Mouse (Mus musculus) telencephalon, adult 2 months (tissue): ENCODE results near the gene Phlda3.

ENCODE experiments used
- DNase-seq: peaks from one replicate; pipeline ENCODE4 v3.0.0-alpha.2; 2011; ENCODE audit warnings: low read depth, low spot score

Phlda3 gene

GRCm38 (mm10) chr1:135765645-135766591, at the start of gene Phlda3:
Phlda3 (plus strand) TSS chr1:135766119.
- DNase-seq = no peak

- no peak for DNase-seq
These were observed 46.4 kb upstream of the Phlda3 start for GRCm38 (mm10) chr1:135719486-135719885.

GRCm38 (mm10) chr1:135719983-135720382, 45.9 kb upstream of the Phlda3 start, which contains the start of gene Csrp1:
Csrp1 (plus strand) TSS chr1:135720061.
- no peak for DNase-seq

GRCm38 (mm10) chr1:135723016-135723415, 42.9 kb upstream of the Phlda3 start:
- no peak for DNase-seq

GRCm38 (mm10) chr1:135724134-135724533, 41.8 kb upstream of the Phlda3 start:
- DNase-seq = no peak

- no peak for DNase-seq
These were observed 40.6 kb upstream of the Phlda3 start for GRCm38 (mm10) chr1:135725324-135725723.

GRCm38 (mm10) chr1:135725936-135726335, 40.0 kb upstream of the Phlda3 start:
- no peak for DNase-seq

- peak; percentile 74 for DNase-seq
These were observed 37.1 kb upstream of the Phlda3 start for GRCm38 (mm10) chr1:135728631-135729366.

GRCm38 (mm10) chr1:135729367-135729713, 36.6 kb upstream of the Phlda3 start:
- peak; percentile 62 for DNase-seq

GRCm38 (mm10) chr1:135729821-135730220, 36.1 kb upstream of the Phlda3 start:
- DNase-seq = no peak

GRCm38 (mm10) chr1:135730296-135730695, 35.6 kb upstream of the Phlda3 start:
- DNase-seq = no peak

- DNase-seq = no peak
These were observed 34.5 kb upstream of the Phlda3 start for GRCm38 (mm10) chr1:135731393-135731792.

GRCm38 (mm10) chr1:135731897-135732684, 33.8 kb upstream of the Phlda3 start:
- DNase-seq = peak; percentile 15

- DNase-seq = peak; percentile 50
These were observed 31.5 kb upstream of the Phlda3 start for GRCm38 (mm10) chr1:135734225-135734937.

GRCm38 (mm10) chr1:135735460-135735859, 30.5 kb upstream of the Phlda3 start:
- DNase-seq = no peak

GRCm38 (mm10) chr1:135744987-135745386, 20.9 kb upstream of the Phlda3 start:
- DNase-seq = no peak

- DNase-seq = no peak
These were observed 19.7 kb upstream of the Phlda3 start for GRCm38 (mm10) chr1:135746248-135746647.

- DNase-seq = peak; percentile 82
These were observed 13.1 kb upstream of the Phlda3 start for GRCm38 (mm10) chr1:135752737-135753348.

- no peak for DNase-seq
These were observed 10.6 kb upstream of the Phlda3 start for GRCm38 (mm10) chr1:135755287-135755686.

GRCm38 (mm10) chr1:135755913-135756312, 10.0 kb upstream of the Phlda3 start:
- DNase-seq = no peak

GRCm38 (mm10) chr1:135757287-135757686, 8.6 kb upstream of the Phlda3 start:
- no peak for DNase-seq
